Mouse (Mus musculus) thymus, adult 2 months (tissue): ENCODE measurements at regions not wholly inside any gene's neighbourhood (a gene's known extent, or its start where the extent isn't known, plus 50 kb on each side); places are given as distances from the start of the nearest gene placed in this dataset.

Source experiments
- CTCF ChIP-seq: fragments of 200-500 bp; IDR thresholded peaks from 2 replicates; pipeline ENCODE4 v1.5.1; 2012; ENCODE audit warnings: mild to moderate bottlenecking, control low read depth, low read length, moderate library complexity, borderline replicate concordance; ENCODE audit not compliant: control insufficient read depth, poor library complexity, insufficient read depth; ENCODE audit errors: extremely low read depth
- POLR2A ChIP-seq: fragments of 200-500 bp; IDR thresholded peaks from 2 replicates; pipeline ENCODE4 v1.6.1; 2012; ENCODE audit warnings: mild to moderate bottlenecking, low read length, control low read depth, moderate library complexity; ENCODE audit not compliant: control insufficient read depth, poor library complexity, insufficient read depth; ENCODE audit errors: extremely low read depth

DNA sequence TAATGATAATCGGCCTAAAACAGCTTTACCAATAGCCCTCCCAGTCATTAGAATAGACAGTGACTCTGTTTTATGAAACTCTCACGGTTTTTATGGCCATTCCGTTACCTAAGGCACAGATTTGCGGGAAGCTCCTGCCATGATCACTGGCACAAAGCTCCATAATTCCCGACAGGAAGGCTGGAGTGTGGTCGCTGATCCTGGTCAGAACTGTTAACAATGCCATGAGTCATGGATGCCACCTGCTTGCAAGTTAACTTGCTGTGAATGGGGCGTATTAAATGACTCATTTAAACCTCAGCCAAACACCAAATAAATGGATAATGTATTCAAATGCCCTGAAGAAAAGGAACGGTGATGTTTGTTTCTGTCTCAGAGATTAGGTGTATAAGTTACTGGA, 559.9 kb upstream of the Map3k7 start:
- TF ChIP-seq POLR2A, result no peak
- no peak for TF ChIP-seq CTCF
